9 mouse cellular contexts compared by ENCODE assay signal in genomic region chr7:119019537-119019936, GRCm38 (mm10). TPM values are rescaled to one million over a fixed set of nuclear protein-coding genes. Genes with fewer than 3 reads are reported as not detected.
DNase-seq lines count a peak whose midpoint lies in the region; ATAC-seq lines count a peak whose summit lies in the region.
"Had no signal": no experiment of that assay in that cellular context is flagged by ENCODE, and none has a peak within 500 bp of the region (broad histone marks: within the 10 kb centered on the region; RNA-seq: fewer than 3 reads in every experiment).

No protein-coding gene starts in this region.

- no peak overlapping the region for H3K4me3 ChIP-seq in heart, embryonic 14.5 days (ENCODE audit: control insufficient read depth in 1 of 2, insufficient read depth in 1 of 2, low read depth in 1 of 2, low read length in 2 of 2)
- H3K4me3 ChIP-seq in heart, embryonic 10.5 days, result no peak overlapping the region
- H3K4me3 ChIP-seq in hindbrain, embryonic 12.5 days, result no peak overlapping the region
- no peak overlapping the region for H3K4me3 ChIP-seq in neural tube, embryonic 11.5 days (ENCODE audit: low read depth, low read length)
- H3K4me3 ChIP-seq: limb, embryonic 15.5 days had no signal

- no peaks in the 10 kb centered on the region for H3K9me3 ChIP-seq in heart, embryonic 14.5 days (ENCODE audit: control insufficient read depth, low read length)
- no peaks in the 10 kb centered on the region for H3K9me3 ChIP-seq in heart, embryonic 10.5 days
- no peaks in the 10 kb centered on the region for H3K9me3 ChIP-seq in hindbrain, embryonic 12.5 days (replicated peaks)
- no peaks in the 10 kb centered on the region for H3K9me3 ChIP-seq in neural tube, embryonic 11.5 days (ENCODE audit: control insufficient read depth, low read length)
- H3K9me3 ChIP-seq: limb, embryonic 15.5 days had no signal

- intact Hi-C loops in left cerebral cortex, postnatal 25 days (cut with DNase I), result no loop called here

- 20% methylated on average over 4 of the region's 4 CpGs for WGBS in heart, embryonic 14.5 days
- WGBS in heart, embryonic 10.5 days, result 20% methylated on average over 4 of the region's 4 CpGs
- WGBS in hindbrain, embryonic 12.5 days, result 21% methylated on average over 4 of the region's 4 CpGs
- 20% methylated on average over 4 of the region's 4 CpGs for WGBS in neural tube, embryonic 11.5 days

- H3K4me1 ChIP-seq in heart, embryonic 14.5 days (ENCODE audit: control insufficient read depth in 2 of 2, insufficient read depth in 2 of 2, low read length in 2 of 2), result no peaks in the 10 kb centered on the region
- H3K4me1 ChIP-seq in heart, embryonic 10.5 days, result no peaks in the 10 kb centered on the region
- no peaks in the 10 kb centered on the region for H3K4me1 ChIP-seq in hindbrain, embryonic 12.5 days
- H3K4me1 ChIP-seq in neural tube, embryonic 11.5 days (ENCODE audit: control insufficient read depth, insufficient read depth, low read length), result no peaks in the 10 kb centered on the region

- no peak for DNase-seq in heart, embryonic 10.5 days (ENCODE audit: low spot score)
- peak; percentile 61 for DNase-seq in R1 (ENCODE audit: low read depth, low spot score)
- DNase-seq in embryo, embryonic 11 days, result peak; percentile 86
- DNase-seq in left cerebral cortex, postnatal 25 days (ENCODE audit: low spot score in 2 of 2), result peak; percentile 16 to 33
- peak; percentile 84 for DNase-seq in neural tube, embryonic 11.5 days (ENCODE audit: low spot score)

- H3K27me3 ChIP-seq in heart, embryonic 14.5 days (ENCODE audit: control insufficient read depth, insufficient read depth, low read length), result no peaks in the 10 kb centered on the region
- H3K27me3 ChIP-seq in heart, embryonic 10.5 days (ENCODE audit: insufficient read depth, poor library complexity, severe bottlenecking), result 0 out of 2 replicates have a peak, but pooled peaks cover 14% of the 10 kb centered on the region
- H3K27me3 ChIP-seq in hindbrain, embryonic 12.5 days, result no peaks in the 10 kb centered on the region
- H3K27me3 ChIP-seq in neural tube, embryonic 11.5 days (ENCODE audit: control insufficient read depth, insufficient read depth, low read length), result no peaks in the 10 kb centered on the region
- H3K27me3 ChIP-seq: limb, embryonic 15.5 days had no signal

- H3K27ac ChIP-seq in heart, embryonic 14.5 days (replicated peaks in 1 of 2; ENCODE audit: control insufficient read depth in 1 of 2, insufficient read depth in 1 of 2, low read depth in 2 of 2, low read length in 2 of 2), result no peak overlapping the region
- no peak overlapping the region for H3K27ac ChIP-seq in heart, embryonic 10.5 days
- no peak overlapping the region for H3K27ac ChIP-seq in hindbrain, embryonic 12.5 days
- H3K27ac ChIP-seq in neural tube, embryonic 11.5 days (ENCODE audit: low read depth, low read length), result no peak overlapping the region
- H3K27ac ChIP-seq: limb, embryonic 15.5 days had no signal

- 0 out of 2 replicates have a peak, but pooled peaks have one; percentile 18 for ATAC-seq in heart, embryonic 14.5 days (ENCODE audit: insufficient number of reproducible peaks, insufficient read depth, low FRiP score, low read depth)
- peak; percentile 79 for ATAC-seq in hindbrain, embryonic 12.5 days (ENCODE audit: low FRiP score)
- peak; percentile 72 for ATAC-seq in neural tube, embryonic 11.5 days (ENCODE audit: insufficient read depth, low FRiP score, low TSS enrichment)
- no peak for ATAC-seq in erythroblast, adult 5-6 weeks (replicated peaks; ENCODE audit: low FRiP score, poor library complexity, severe bottlenecking)

- H3K9ac ChIP-seq in heart, embryonic 14.5 days (ENCODE audit: low read length), result no peak overlapping the region
- H3K9ac ChIP-seq in hindbrain, embryonic 12.5 days, result no peak overlapping the region
- no peak overlapping the region for H3K9ac ChIP-seq in neural tube, embryonic 11.5 days (ENCODE audit: low read length)
- H3K9ac ChIP-seq: limb, embryonic 15.5 days had no signal

- no peaks in the 10 kb centered on the region for H3K36me3 ChIP-seq in heart, embryonic 14.5 days (ENCODE audit: control insufficient read depth, insufficient read depth, low read length)
- H3K36me3 ChIP-seq in heart, embryonic 10.5 days, result no peaks in the 10 kb centered on the region
- H3K36me3 ChIP-seq in hindbrain, embryonic 12.5 days, result no peaks in the 10 kb centered on the region
- no peaks in the 10 kb centered on the region for H3K36me3 ChIP-seq in neural tube, embryonic 11.5 days (ENCODE audit: control insufficient read depth, insufficient read depth, low read length)
- H3K36me3 ChIP-seq: limb, embryonic 15.5 days had no signal

- no peak overlapping the region for H3K4me2 ChIP-seq in heart, embryonic 14.5 days (ENCODE audit: low read length)
- no peak overlapping the region for H3K4me2 ChIP-seq in hindbrain, embryonic 12.5 days (replicated peaks)
- H3K4me2 ChIP-seq in neural tube, embryonic 11.5 days (ENCODE audit: low read depth), result no peak overlapping the region
- H3K4me2 ChIP-seq: limb, embryonic 15.5 days had no signal

RNA-seq across cellular contexts. Expression of gene Gprc5b, which starts 24.5 kb away (rescaled TPM):
- 5.7 and 9.0 TPM in 2 replicates for polyA plus RNA-seq in heart, embryonic 14.5 days (2014; fragmentation: Nextera tagmentation; extraction: Ambion mirVana)
- polyA plus RNA-seq in heart, embryonic 10.5 days (2016; fragmentation: Nextera tagmentation; extraction: Ambion mirVana), result 2.8 and 3.0 TPM in 2 replicates
- polyA plus RNA-seq in hindbrain, embryonic 12.5 days (2016; fragmentation: Nextera tagmentation; extraction: Ambion mirVana), result 12.9 and 13.2 TPM in 2 replicates
- total RNA-seq in left cerebral cortex, postnatal 25 days (2021), result 10 to 100 TPM; 98.0 to 99.8 TPM
- 17.8 and 19.6 TPM in 2 replicates for polyA plus RNA-seq in neural tube, embryonic 11.5 days (2014; fragmentation: Nextera tagmentation; extraction: Ambion mirVana)
- total RNA-seq in erythroblast, adult 5-6 weeks (2015; ENCODE audit: low replicate concordance), result not detected in 2 replicates
- not detected in 2 replicates for total RNA-seq in erythroblast, adult 5-6 weeks (2017; ENCODE audit: low replicate concordance)
